Mouse (Mus musculus) hindbrain, embryonic 14.5 days (tissue): ENCODE results near the gene Coa6. TPM values are rescaled to one million over a fixed set of nuclear protein-coding genes. Genes with fewer than 3 reads are reported as not detected.

Experiments
- ATAC-seq: fragments of 200-750 bp; cut with Nextera tagmentation; 2 replicates; pipeline ENCODE4 v1.8.0; 2017; ENCODE audit warnings: moderate number of reproducible peaks, mild to moderate bottlenecking, moderate TSS enrichment, moderate library complexity; ENCODE audit not compliant: low FRiP score
- DNase-seq: peaks from one replicate; pipeline ENCODE4 v3.0.0-alpha.2; 2015; ENCODE audit warnings: low spot score
- H3K27ac ChIP-seq: fragments of 300-500 bp; sonication (generic); 2 replicates; pipeline ENCODE4 v1.5.1; 2014; ENCODE audit warnings: mild to moderate bottlenecking, moderate library complexity
- H3K27me3 ChIP-seq: fragments of 300-500 bp; sonication (generic); 2 replicates; pipeline ENCODE4 v1.6.1; 2014; ENCODE audit warnings: mild to moderate bottlenecking, low read length, mixed read lengths; ENCODE audit not compliant: control insufficient read depth, insufficient read depth
- H3K36me3 ChIP-seq: fragments of 300-500 bp; sonication (generic); replicated peaks from 2 replicates; pipeline ENCODE4 v1.6.1; 2014; ENCODE audit not compliant: control insufficient read depth, insufficient read depth
- H3K4me1 ChIP-seq: fragments of 300-500 bp; sonication (generic); replicated peaks from 2 replicates; pipeline ENCODE4 v1.6.1; 2014; ENCODE audit warnings: antibody characterized with exemption, low read length, mixed read lengths; ENCODE audit not compliant: control insufficient read depth, insufficient read depth
- H3K4me2 ChIP-seq: fragments of 300-500 bp; sonication (generic); replicated peaks from 2 replicates; pipeline ENCODE4 v1.6.1; 2014; ENCODE audit warnings: mild to moderate bottlenecking, moderate library complexity
- H3K4me3 ChIP-seq: fragments of 300-500 bp; sonication (generic); replicated peaks from 2 replicates; pipeline ENCODE4 v1.5.1; 2014; ENCODE audit warnings: mild to moderate bottlenecking, low read length
- H3K9ac ChIP-seq: fragments of 300-500 bp; sonication (generic); 2 replicates; pipeline ENCODE4 v1.6.1; 2014
- H3K9me3 ChIP-seq: fragments of 300-500 bp; sonication (generic); 2 replicates; pipeline ENCODE4 v1.6.1; 2016; ENCODE audit warnings: low read length; ENCODE audit not compliant: control insufficient read depth
- WGBS: fragments of 180-500 bp; shearing (Covaris S2); extraction: QIAGEN DNeasy Blood & Tissue Kit; methylation state at CpG from one replicate; pipeline ENCODE4 v1.1.7; 2014; 5-methylcytosine and 5-hydroxymethylcytosine counted together
- polyA plus RNA-seq: library from polyadenylated mRNA; unstranded; fragments of >200 nt; fragmentation: Nextera tagmentation; extraction: Ambion mirVana; gene quantifications from 2 replicates; pipeline ENCODE4 v1.2.1, GENCODE M21; 2014

The Coa6 gene
- polyA plus RNA-seq, 1 experiment from 2014 or later = 51.1 TPM

- H3K27ac ChIP-seq = no peak overlapping the region
- H3K9ac ChIP-seq = no peak overlapping the region
Measured at GRCm38 (mm10) chr8:126438937-126439336, 16.6 kb downstream of the Coa6 start.

GRCm38 (mm10) chr8:126451158-126451557 is 28.8 kb downstream of the Coa6 start:
- Histone ChIP-seq H3K4me3 (no peak overlapping the region), H3K9me3 (no peaks in the 10 kb centered on the region), H3K4me2 (no peak overlapping the region), H3K27me3 (no peaks in the 10 kb centered on the region), H3K36me3 (peaks cover 86% of the 10 kb centered on the region), H3K27ac (no peak overlapping the region), H3K9ac (no peak overlapping the region), H3K4me1 (no peaks in the 10 kb centered on the region)
- 92% methylated on average over 8 of the region's 8 CpGs for WGBS
- ATAC-seq = no peak
- DNase-seq = no peak

More at GRCm38 (mm10) chr8:126438937-126439336, 16.6 kb downstream of the Coa6 start:
- H3K36me3 ChIP-seq = peaks cover 55% of the 10 kb centered on the region
- no peaks in the 10 kb centered on the region for H3K9me3 ChIP-seq
- no peak for ATAC-seq
- no peaks in the 10 kb centered on the region for H3K27me3 ChIP-seq
- H3K4me2 ChIP-seq = no peak overlapping the region
- WGBS = 63% methylated on average over 2 of the region's 2 CpGs
- H3K4me1 ChIP-seq = no peaks in the 10 kb centered on the region
- no peak for DNase-seq
- no peak overlapping the region for H3K4me3 ChIP-seq

GRCm38 (mm10) chr8:126455383-126455782 is 33.1 kb downstream of the Coa6 start:
- no peak for ATAC-seq
- Histone ChIP-seq H3K27ac (no peak overlapping the region), H3K36me3 (peaks cover 82% of the 10 kb centered on the region), H3K9ac (no peak overlapping the region), H3K27me3 (no peaks in the 10 kb centered on the region), H3K4me2 (no peak overlapping the region), H3K9me3 (no peaks in the 10 kb centered on the region), H3K4me3 (no peak overlapping the region), H3K4me1 (no peaks in the 10 kb centered on the region)
- WGBS = 71% methylated on average over 7 of the region's 7 CpGs
- no peak for DNase-seq

GRCm38 (mm10) chr8:126460274-126460673 is 38.0 kb downstream of the Coa6 start:
- WGBS = 52% methylated on average over 3 of the region's 3 CpGs
- no peaks in the 10 kb centered on the region for H3K9me3 ChIP-seq
- ATAC-seq = no peak

GRCm38 (mm10) chr8:126461735-126462134 is 39.4 kb downstream of the Coa6 start:
- Histone ChIP-seq H3K4me3 (no peak overlapping the region), H3K9me3 (no peaks in the 10 kb centered on the region), H3K36me3 (peaks cover 75% of the 10 kb centered on the region), H3K4me1 (no peaks in the 10 kb centered on the region), H3K4me2 (no peak overlapping the region), H3K9ac (no peak overlapping the region), H3K27me3 (no peaks in the 10 kb centered on the region), H3K27ac (no peak overlapping the region)
- DNase-seq = no peak
- ATAC-seq = no peak
- 88% methylated on average over 7 of the region's 7 CpGs for WGBS

More at GRCm38 (mm10) chr8:126460274-126460673, 38.0 kb downstream of the Coa6 start:
- Histone ChIP-seq H3K27me3 (no peaks in the 10 kb centered on the region), H3K9ac (no peak overlapping the region), H3K27ac (no peak overlapping the region), H3K36me3 (peaks cover 81% of the 10 kb centered on the region), H3K4me1 (no peaks in the 10 kb centered on the region), H3K4me3 (no peak overlapping the region), H3K4me2 (no peak overlapping the region)
- DNase-seq = peak; percentile 32

GRCm38 (mm10) chr8:126464071-126464470 is 41.8 kb downstream of the Coa6 start:
- 86% methylated on average over 7 of the region's 7 CpGs for WGBS
- Histone ChIP-seq H3K4me2 (no peak overlapping the region), H3K9ac (no peak overlapping the region), H3K4me3 (no peak overlapping the region), H3K9me3 (no peaks in the 10 kb centered on the region), H3K27ac (no peak overlapping the region), H3K36me3 (peaks cover 77% of the 10 kb centered on the region), H3K27me3 (no peaks in the 10 kb centered on the region), H3K4me1 (no peaks in the 10 kb centered on the region)
- DNase-seq = no peak
- ATAC-seq = no peak

- DNase-seq (no peak), ATAC-seq (no peak)
- Histone ChIP-seq H3K4me1 (peaks cover 19% of the 10 kb centered on the region), H3K36me3 (peaks cover 21% of the 10 kb centered on the region), H3K9me3 (no peaks in the 10 kb centered on the region), H3K9ac (peak overlapping the region; percentile 72), H3K27ac (peak overlapping the region; percentile 88), H3K4me3 (peak overlapping the region; percentile 85), H3K4me2 (peak overlapping the region; percentile 72), H3K27me3 (no peaks in the 10 kb centered on the region)
- WGBS = 27% methylated on average over 9 of the region's 16 CpGs
Measured at GRCm38 (mm10) chr8:126473802-126474298, 51.5 kb downstream of the Coa6 start.

- H3K36me3 ChIP-seq = peaks cover 15% of the 10 kb centered on the region
- peak within 1 kb of the TSS; percentile 72 for H3K9ac ChIP-seq
- no peaks in the 10 kb centered on the region for H3K27me3 ChIP-seq
- H3K9me3 ChIP-seq = no peaks in the 10 kb centered on the region
- peak within 1 kb of the TSS; percentile 72 for H3K4me2 ChIP-seq
- peak within 1 kb of the TSS; percentile 85 for H3K4me3 ChIP-seq
- H3K27ac ChIP-seq = peak within 1 kb of the TSS; percentile 88
- DNase-seq (peak; percentile 94), ATAC-seq (peak; percentile 92)
- H3K4me1 ChIP-seq = peaks cover 19% of the 10 kb centered on the region
- WGBS = under 1% methylated on average over 104 of the region's 124 CpGs
Measured at GRCm38 (mm10) chr8:126474299-126475187, 52.2 kb downstream of the Coa6 start, which contains the start of gene Tarbp1. Gene Tarbp1 (minus strand): TSS chr8:126475065.
